Mouse (Mus musculus) brain, embryonic 14.5 days (tissue): ENCODE data around the gene Lpcat4.

Experiments
- CTCF ChIP-seq: fragments of 200-500 bp; IDR thresholded peaks from 2 replicates; pipeline ENCODE4 v1.5.1; 2012; ENCODE audit warnings: inconsistent platforms, mild to moderate bottlenecking, moderate library complexity, borderline replicate concordance; ENCODE audit not compliant: insufficient read depth, insufficient read length; ENCODE audit errors: extremely low read depth
- POLR2A ChIP-seq: fragments of 200-500 bp; IDR thresholded peaks from 2 replicates; pipeline ENCODE4 v1.6.1; 2012; ENCODE audit warnings: mild to moderate bottlenecking, inconsistent platforms, borderline replicate concordance; ENCODE audit not compliant: poor library complexity, insufficient read depth, insufficient read length, severe bottlenecking; ENCODE audit errors: extremely low read depth

- TF ChIP-seq CTCF (no peak), POLR2A (no peak)
These were observed 37.6 kb downstream of the Lpcat4 start for GRCm38 (mm10) chr2:112276870-112277269.
